Mouse (Mus musculus): ENCODE results near the gene Dhx36.

- TF ChIP-seq EP300 (IDR thresholded peaks at IDR 0.05) (peak; percentile 64), CTCF (IDR thresholded peaks at IDR 0.05) (no peak)
These were observed 59.7 kb downstream of the Dhx36 start for GRCm38 (mm10) chr3:62447151-62447550.
